Mouse (Mus musculus) cerebellum, adult 18-20 months (tissue): ENCODE measurements around the gene Efnb2.

Experiments
- DNase-seq, 2 experiments: peaks; one replicate each; pipeline ENCODE4 v3.0.0; 2021

Gene Efnb2

GRCm38 (mm10) chr8:8611928-8612327, 49.1 kb downstream of the Efnb2 start:
- DNase-seq, result no peak

DNA sequence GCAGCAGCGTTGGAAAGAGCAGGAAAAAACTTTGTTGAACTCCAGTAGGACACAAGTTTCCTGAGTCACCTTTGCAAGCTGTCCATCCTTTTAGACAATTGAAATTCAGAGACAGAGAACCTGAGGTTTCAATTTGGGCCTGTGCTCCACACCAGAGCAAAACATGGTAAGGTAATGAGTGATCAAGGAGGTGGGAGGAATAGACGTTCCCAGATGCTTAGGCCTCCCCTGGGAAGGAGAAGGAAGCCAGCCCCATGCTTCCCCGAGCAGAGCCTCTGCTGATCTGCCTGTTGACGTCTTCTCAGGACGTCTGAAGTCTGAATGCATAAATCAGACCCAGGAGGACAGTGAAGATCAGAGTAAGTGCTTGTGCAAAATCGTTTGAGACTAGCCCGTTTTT, 51.3 kb downstream of the Efnb2 start:
- no peak for DNase-seq

DNA sequence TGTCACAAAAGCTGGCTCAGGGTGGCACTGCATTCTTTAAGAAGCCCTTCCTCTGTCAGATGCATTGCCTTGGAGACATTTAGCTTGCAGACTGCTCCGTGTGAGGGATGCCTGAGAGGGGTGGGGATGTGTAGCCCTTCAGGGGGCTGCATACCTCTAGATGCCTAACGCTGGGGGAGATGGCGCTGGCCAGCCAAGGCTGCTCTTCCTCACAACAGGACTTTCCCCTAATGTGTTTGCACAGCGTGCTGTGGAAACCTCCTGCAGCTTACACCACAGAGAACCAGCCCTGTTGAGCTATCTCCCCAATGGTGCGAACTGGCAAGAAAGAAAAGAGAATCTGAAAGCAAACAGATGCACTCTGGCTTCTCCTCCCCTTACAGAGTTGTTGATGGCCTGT, 51.9 kb downstream of the Efnb2 start:
- DNase-seq, result no peak

DNA sequence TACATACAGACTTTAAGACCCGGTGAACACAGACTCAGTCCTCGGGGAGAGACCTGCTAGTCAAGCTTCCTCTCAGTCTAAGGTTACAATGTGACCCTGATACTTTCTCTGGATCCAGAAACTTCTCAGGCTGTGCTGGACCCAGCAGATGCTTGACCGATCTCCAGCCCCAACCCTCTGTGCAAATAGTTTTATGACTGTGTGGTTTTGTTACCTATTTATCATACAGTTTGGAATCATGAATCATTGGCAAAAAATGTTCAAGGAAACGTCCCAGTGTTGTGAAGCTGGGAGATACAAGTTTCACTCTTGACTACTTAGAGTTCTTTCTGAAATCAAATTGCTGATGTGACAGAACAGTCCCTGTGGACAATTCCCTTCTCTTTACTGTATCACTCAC, 55.4 kb downstream of the Efnb2 start:
- no peak for DNase-seq

GRCm38 (mm10) chr8:8603875-8604274, 57.2 kb downstream of the Efnb2 start:
- no peak for DNase-seq

- no peak for DNase-seq
These were observed 58.2 kb downstream of the Efnb2 start for GRCm38 (mm10) chr8:8602616-8603461.

DNA sequence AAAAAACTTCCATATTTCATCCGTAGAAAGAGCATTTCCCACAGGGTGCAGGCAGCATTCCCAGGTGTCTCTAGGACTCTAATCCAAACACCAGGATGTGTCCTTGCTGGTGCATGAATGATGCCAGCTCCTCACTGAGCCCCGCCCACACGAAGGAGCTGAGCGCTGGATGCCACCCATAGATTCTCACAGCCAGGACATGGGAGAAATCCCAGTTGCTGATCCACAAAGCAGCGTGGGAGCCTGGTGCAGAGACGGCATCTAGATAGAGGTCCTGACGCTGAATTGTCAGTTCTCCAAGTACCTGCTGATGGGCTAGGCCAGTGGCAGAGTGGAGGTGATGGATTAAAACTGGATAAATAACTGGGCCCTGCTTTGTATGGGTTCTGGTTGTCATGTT, 61.1 kb downstream of the Efnb2 start:
- DNase-seq, result no peak

DNA sequence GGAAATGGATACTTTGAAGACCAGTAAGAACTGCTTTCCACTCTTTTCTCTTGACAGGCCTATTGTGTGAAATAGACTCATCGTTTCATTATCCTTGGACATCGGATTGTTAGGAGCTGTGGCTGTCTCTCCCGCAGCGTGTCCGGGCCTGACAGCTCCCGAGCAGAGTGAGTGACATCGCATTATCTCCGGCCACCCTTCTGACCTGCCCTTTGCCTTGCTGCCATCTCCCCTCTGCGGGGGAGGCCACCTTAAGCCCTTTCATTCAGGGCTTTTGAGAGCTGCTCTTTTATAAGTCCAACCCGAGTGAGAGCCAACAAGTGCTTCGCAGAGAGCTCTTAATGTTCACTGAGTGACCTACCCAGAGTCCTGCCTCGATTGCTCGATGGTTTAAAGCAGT, 63.6 kb downstream of the Efnb2 start:
- DNase-seq, result no peak

GRCm38 (mm10) chr8:8595831-8596611, 65.0 kb downstream of the Efnb2 start:
- no peak for DNase-seq

GRCm38 (mm10) chr8:8593812-8594211, 67.2 kb downstream of the Efnb2 start:
- no peak for DNase-seq

DNA sequence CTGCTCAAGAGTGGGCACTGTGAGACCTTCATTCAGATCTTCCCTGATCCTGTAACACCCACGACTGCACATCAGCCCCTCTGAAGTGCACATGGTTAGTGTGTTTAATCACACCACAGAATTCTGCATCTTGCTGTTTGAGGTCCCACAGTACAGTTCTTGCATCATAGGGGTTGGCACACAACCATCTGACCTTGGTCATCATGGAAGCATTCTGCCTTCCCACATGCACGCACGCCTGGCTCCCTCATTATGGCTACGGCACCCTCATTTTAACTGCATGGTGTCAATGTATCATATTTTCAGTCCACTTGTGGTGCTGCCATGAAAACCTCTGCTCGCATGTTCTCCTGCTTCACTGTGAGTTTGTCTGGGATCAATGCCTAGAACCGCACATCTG, 67.7 kb downstream of the Efnb2 start:
- no peak for DNase-seq

DNA sequence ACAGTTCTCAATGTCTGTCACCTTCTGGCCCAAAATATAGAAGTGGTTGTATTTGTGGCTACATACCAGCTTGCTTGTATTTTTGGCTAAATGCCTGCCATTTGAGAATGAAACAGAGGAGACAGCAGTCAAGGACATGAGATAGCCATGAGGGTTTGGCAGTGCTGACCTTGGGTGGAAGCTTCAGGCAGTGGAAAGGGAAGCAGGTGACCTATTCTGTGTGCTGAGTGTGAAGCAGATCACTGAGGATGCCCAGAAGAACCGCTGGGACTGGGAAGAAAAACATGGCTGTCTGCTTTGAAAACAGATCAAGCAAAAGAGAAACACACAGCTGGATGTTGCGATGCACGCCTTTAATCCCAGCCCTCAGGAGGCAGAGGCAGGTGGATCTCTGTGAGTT, 68.7 kb downstream of the Efnb2 start:
- no peak for DNase-seq

DNA sequence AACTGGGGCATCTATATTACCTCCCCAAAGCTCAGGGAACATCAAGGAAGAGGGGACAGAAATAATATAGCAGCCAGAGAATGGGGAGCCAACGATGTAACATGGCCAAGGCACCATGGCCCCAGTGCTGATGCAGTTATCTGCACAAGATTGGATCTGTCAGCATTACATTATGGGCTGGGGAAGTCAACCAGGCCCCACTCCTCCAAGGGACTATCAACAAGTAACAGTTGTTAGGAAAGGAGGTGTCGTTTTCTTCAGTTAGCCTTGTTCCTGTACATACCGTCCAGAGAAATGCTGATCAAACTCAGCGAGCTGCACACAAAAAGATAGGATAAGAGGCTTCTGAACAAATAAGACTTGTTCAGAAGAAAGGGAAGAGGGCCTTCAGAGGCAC, 77.1 kb downstream of the Efnb2 start:
- no peak for DNase-seq

DNA sequence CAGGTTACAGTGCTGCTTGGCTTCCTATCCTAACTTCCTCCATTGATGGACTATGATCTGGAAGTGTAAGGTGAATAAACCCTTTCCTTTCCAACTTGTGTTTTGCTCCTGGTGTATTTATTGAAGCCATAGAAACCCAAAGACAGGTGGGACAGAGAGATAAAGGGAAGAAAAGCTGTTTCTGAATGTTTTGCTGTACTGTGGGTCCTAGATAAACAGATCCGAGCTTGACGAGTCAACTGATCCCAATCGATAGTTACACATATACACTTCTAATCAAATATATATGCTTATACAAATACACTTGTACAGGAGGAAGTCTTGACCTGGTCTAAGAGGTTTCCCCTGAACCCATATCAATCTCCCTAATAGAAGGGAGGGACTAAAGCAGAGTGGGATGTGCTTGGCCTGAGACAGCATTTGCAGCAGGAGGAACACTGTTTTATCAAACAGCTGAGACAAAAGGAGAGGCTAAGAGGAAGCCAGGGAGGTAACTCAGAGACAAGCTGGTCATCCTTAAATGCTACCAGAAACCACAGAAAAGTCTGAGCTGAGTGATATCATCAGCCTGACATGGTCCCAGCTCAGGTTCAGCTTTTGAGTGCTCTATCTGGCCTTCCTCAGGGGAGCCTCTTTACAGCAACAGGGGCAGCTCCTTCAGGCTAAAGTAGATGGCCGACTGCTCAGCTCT, 77.6 kb downstream of the Efnb2 start:
- no peak for DNase-seq

DNA sequence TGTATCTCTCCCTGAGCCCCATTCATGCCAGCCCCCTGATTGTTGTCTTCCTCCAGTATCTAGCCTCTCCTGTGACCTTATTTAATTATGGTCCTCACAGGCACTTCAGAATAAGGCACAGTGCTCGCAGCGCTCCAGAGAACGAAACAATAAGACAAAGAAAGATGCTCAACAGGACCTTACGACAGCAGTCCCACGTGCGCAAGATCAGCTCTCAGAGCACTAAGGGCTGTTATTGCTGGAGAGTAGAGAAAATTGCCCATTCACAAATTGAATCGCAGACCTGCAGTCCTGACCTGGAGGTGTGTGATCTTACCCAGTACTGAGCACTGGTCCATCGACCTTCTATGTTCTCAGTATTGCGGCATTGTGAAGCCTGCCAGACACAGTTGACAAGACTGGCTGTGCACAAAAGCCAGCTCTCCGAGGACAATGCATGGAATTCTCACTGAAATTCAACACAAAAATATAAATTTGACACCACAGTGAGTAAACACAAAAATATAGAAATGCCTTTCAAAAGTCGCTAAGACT, 83.2 kb downstream of the Efnb2 start:
- no peak for DNase-seq

DNA sequence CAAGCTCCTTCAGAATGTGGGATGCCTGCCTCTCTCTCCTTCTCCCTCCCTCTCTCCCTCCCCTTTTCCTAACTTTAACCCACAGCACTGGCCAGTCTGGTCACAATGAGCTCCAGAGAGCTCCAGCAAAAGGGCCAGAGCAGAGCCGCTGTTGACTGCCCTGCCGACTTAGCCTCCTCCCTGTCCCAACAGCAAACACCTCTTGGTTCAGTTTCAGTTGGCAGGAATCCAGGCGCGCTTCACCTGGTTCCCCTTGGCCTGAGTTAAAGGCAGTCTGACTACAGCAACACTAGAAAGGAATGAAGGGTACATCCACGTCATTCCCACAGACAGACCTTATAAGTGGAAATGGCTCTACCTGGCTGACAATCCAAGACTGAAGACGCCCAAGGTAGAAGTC, 84.2 kb downstream of the Efnb2 start:
- DNase-seq, result no peak

DNA sequence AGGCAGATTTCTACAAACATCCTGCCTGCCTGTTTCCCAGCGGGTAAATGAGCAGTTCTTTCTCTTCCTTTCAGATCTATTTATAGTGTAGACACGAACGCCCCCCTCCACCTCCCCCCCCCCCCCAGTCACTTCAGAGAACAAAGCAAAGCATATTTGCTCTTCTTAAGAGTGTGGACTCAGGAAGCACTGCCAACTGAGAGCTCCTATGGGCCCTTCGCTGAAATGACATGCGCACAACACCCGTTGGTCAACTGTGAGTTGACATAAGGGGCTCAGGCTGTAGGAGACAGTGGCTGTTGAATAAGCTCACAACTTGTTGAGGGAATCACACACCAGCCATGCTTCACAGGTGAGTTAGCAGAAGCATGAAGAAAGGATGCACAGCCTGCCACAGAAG, 84.8 kb downstream of the Efnb2 start:
- no peak for DNase-seq

DNA sequence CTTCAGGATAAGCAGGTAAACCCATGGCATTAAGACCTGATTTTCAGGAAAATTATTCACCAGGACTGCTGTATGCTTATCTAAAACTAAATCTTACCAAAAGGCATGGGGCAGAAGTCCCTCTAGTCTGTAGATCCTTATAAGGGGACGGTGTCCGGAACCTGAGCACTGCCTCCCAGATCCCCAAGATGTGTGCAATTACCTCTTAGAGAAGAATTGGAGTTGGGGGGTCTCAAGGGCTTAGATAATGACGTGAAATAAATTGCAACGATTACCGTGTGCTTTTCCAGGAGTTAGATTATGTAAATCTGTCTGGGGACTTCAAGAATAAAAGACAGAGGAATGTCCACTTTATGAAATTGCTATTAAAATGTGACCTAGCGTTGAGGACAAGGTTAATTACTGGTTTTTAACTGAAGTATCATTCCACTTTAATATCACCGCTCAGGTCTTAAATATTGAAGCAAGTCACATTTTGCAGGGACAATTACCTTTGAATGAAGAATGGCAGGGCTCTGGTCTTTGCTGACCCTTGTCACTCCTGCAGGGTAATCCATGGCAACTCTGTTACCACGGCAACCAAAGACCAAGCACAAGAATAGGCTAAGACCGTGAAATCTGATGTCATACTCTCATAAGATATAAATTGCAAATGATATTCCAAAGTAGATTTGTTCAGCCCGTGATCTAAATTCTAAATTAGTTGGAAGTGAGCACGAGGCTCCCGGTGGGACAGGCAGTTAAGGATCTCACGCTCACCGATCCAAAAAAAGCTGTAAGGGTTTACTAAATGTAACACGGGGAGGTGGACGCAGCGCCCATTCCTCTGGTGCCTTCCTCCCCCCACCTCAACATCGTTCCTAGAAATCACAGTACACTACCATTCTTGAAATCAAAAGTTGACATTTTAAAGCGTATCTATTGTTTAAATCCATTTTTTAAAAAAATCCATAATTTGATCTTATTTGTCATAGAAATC, 86.2 kb downstream of the Efnb2 start:
- DNase-seq, result no peak

DNA sequence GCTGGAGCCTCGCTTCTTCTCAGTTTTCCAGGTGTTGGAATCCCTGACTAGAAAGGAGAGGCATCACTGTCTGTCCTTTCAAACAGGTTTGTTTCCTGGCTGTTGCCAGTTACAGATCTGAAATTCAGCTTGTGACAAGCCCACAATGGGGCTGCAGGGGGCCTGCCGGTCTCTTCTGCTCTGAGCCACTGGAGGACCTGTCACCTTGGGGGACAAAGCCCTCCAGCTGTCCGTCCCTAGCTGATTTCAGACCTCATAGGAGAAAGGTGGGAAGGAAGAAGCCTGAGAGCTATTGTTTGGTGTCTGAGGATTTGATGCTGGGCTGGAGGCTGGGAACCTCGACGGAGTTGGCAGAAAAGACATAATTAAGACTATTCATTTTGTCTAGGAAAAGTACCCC, 88.8 kb downstream of the Efnb2 start:
- DNase-seq, result no peak

- no peak for DNase-seq
These were observed 89.3 kb downstream of the Efnb2 start for GRCm38 (mm10) chr8:8571625-8572215.

DNA sequence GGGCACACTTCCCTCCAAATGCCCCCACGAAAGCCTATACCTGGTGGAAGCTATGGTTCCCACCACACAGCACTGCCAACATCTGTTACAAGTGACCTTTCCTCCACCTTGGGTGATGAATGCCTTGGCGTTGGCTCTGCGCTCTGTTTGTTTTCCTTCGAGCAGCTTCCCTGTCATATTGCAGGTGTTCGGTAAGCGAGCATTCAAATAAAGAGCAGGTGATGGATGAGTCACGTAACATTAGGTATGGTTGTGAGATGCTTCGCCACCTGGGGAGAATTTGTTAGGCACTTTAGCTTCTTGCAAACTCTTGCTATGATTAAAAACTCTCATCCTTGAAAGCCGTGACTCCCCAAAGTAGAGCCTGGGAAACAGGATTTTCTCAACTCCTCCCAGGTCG, 91.8 kb downstream of the Efnb2 start:
- no peak for DNase-seq
